Mouse (Mus musculus): ENCODE data around the gene Prkch.
A peak's percentile ranks its signal among the peaks of the same experiment; 100 is the strongest.
"Not testable (repeated sequence)": the region's sequence is repeated elsewhere in the genome, so short reads cannot be mapped to it uniquely, and the experiment has no call there.

The Prkch gene

GRCm38 (mm10) chr12:73584610-73585240 lies at the start of gene Prkch:
Gene Prkch (plus strand): TSS chr12:73584796.
- DNase-seq (ENCODE audit: low read depth, low spot score): peak; percentile 28

DNA sequence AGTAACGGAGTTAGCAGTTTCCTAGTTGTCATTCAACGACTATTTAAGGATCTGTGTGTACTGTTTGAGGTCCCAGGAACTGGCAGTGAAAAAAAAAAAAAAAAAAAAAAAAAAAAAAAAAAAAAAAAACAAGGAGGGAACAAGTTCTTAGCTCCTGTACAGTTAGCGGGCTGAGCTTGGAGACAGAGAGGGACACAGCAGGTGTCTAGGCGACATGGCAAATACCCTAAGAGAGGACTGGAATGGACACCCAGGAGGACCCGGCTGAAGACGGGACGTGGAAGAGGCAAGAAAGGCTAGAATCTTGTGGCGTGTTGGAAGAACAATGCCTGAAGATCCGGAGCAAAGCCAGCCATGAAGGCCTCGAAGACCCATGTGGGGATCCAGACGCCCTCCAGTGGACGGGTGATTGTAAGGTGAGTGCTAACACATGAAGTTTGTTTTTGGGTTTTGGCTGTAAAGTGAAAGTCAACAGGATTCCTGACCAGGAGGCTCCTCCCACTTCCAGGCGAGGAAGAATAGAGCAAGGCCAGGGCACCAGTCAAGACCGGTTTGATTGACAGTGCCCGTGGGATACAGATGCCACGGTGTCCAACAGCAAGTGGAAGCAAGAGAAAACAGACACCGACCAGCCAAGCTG lies 47.0 kb upstream of the Prkch start:
- DNase-seq (ENCODE audit: low read depth, low spot score): no peak

DNA sequence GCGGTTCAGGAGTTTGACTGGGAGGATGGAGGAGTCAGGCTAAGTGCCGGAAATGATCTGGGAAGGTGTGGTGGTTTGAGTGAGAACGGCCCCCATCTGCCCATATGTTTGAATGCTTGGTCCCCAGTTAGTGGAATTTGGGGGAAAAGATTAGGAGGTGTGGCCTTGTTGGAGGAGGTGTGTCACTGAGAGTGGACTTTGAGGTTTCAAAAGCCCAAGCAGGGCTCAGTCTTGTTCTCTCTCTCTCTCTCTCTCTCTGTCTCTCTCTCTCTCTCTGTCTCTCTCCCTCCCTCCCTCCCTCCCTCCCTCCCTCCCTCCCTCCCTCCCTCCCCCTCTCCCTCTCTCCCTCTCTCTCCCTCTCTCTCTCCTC lies 46.5 kb upstream of the Prkch start:
- not testable (repeated sequence) for DNase-seq (ENCODE audit: low read depth, low spot score)

- DNase-seq (ENCODE audit: low read depth, low spot score): no peak
Observed at GRCm38 (mm10) chr12:73539151-73539550, 45.4 kb upstream of the Prkch start.

GRCm38 (mm10) chr12:73540402-73540801 lies 44.2 kb upstream of the Prkch start:
- no peak for DNase-seq (ENCODE audit: low read depth, low spot score)

GRCm38 (mm10) chr12:73543191-73543590 lies 41.4 kb upstream of the Prkch start:
- DNase-seq (ENCODE audit: low read depth, low spot score): no peak

DNA sequence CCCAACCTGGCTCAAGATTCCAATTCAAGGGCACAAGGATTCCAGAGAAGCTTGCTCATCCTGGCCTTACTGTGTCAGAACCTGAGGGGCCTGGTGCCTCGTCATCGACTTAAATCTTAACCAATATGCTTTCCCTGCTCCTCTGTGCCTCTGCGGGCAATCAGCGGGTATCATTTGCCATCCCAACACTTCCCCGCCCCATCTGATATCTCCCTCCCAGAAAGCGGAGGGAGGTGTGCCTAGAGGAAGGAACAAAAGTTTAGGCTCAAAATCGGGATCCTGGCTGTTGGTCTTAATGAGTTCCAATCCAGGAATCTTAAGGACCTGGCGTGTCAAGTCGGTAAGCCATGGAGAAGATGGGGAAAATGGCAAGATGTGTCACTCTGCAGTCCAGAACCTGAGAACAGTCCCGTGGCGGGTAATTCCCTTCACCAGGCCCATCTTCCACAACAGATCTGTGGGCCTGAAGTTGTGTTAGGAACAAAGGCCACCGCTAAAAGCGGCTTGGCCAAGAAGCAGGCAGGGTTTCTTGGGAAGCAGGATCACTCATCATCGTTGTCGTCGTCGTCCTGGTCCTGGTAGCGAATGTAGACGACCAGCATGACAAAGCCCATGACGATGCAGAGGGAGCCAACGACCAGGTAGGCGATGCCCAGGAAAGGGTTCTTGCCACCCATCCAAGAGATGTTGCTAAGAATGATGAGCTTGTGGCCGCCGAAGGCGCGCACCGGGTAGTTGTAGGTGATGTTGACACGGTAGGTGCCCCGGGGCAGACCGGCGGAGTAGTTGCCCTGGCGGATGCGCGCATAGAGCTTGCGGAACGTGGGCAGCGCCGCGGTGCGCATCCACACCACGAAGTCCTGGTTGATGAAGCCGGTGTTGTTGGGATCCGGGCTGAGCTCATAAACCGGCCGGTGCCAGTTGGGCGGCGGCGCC lies 39.6 kb upstream of the Prkch start:
- no peak for DNase-seq (ENCODE audit: low read depth, low spot score)

- DNase-seq (ENCODE audit: low read depth, low spot score): no peak
Observed at GRCm38 (mm10) chr12:73545672-73546085, 38.9 kb upstream of the Prkch start.

DNA sequence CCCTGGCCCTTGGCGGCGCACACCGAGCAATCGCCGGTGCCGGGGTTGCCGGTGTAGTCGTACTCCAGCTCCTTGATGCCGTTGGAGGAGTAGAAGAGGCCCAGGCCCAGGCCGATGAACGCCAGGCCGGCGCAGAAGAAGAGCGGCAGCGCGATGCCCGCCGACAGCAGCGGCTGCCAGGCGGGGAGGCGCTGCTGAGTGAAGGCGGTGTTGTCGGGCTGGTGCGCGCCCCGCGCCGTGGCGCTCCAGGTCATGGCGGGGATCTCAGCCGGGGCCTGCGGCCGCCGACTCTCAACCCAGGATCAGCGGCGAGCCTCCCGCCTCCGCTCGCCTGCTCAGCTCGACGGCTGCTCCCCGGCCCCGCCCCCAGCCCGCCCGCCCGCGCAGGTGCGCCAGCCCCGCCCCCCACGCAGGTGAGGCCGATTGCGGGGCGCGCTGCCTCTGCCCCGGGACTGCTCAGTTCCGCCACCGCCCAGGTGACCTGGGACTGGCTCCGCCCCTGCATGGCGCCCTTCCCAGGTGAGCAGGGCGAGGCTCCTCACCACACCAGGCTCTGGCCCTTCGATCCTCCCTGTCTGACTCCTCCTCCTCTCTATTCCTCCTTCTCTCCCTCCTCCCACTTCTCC lies 38.4 kb upstream of the Prkch start, which contains the start of gene Tmem30b:
Gene Tmem30b (minus strand): TSS at position 307 of the 626 bp plus-strand sequence.
- DNase-seq (ENCODE audit: low read depth, low spot score): no peak

DNA sequence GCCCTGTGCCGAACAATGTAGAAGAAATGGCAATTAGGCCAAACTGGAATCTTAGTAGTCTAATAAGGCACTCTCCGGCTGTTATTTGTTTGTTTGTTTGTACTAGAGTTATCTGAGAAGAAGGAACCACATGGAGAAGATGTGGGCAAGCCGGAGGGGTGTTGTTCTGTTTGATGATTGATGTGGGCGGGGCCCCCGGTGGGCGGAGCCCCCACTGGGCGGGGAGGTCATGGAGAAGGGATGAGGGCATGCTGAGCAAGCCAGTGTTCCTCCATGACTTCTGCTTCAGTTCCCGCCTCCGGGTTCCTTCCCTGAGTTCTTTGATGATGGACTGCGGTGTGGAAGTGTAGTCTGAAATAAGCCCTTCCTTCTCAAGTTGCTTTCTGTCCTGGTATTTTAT lies 37.0 kb upstream of the Prkch start:
- no peak for DNase-seq (ENCODE audit: low read depth, low spot score)

DNA sequence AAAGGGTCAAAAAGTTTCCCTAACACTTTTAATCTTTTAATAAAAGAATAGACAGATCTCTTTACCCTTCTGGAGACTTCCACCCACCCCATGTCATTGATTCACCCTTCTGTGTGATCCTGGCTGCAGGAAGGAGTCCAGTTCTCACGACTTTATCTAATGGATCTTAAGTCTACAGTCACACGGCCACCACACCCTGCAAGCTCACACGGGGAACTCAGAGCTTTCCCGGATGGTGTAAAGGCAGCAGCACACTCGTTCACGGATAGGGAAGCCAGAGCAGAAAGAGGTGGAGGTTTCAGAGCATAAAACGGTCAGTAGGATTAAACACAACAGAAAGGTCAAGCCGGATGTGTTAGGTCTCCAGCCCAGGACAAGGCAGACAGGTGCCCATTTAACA lies 36.3 kb upstream of the Prkch start:
- no peak for DNase-seq (ENCODE audit: low read depth, low spot score)

DNA sequence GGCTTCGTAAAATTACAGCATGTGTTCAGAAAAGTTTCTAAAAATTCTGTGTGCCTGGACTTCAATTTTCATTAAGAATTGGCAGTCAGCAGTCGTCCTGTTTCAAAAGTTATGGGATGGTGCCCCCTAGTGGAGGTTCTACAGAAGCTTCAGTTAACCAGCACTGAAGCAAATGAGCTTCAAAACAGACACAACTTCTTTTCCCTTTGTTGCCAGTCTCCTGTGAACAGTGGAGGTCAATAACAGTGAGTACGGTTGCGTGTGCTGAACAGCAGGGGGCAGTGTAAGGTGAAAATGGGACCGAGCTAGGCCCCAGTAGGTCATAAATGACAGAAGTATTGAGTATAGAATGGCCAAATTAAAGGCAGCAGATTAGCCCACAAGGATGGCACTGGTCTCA lies 30.4 kb upstream of the Prkch start:
- DNase-seq (ENCODE audit: low read depth, low spot score): peak; percentile 36

- DNase-seq (ENCODE audit: low read depth, low spot score): no peak
Observed at GRCm38 (mm10) chr12:73558525-73559195, 25.9 kb upstream of the Prkch start.

GRCm38 (mm10) chr12:73560091-73560490 lies 24.5 kb upstream of the Prkch start:
- no peak for DNase-seq (ENCODE audit: low read depth, low spot score)

GRCm38 (mm10) chr12:73563122-73563521 lies 21.5 kb upstream of the Prkch start:
- DNase-seq (ENCODE audit: low read depth, low spot score): not testable (repeated sequence)

GRCm38 (mm10) chr12:73564176-73564575 lies 20.4 kb upstream of the Prkch start:
- no peak for DNase-seq (ENCODE audit: low read depth, low spot score)

GRCm38 (mm10) chr12:73564795-73565619 lies 19.6 kb upstream of the Prkch start:
- DNase-seq (ENCODE audit: low read depth, low spot score): no peak

DNA sequence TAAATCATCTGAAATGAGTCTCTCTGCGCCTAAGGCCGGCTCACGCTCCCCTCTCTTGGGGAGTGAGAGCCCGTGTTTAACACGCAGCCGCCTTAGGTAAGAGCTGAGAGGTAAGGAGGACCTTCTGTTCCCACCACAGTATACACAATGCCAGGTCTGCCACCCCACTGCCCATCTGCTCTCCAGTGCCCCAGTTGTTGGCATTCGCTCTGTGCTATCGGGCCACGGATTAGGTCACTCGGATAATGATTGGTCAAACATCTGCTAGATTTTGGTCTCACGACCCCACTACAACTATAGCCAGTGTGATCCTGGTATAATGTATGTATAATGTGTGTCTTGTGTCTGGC lies 19.0 kb upstream of the Prkch start:
- no peak for DNase-seq (ENCODE audit: low read depth, low spot score)

DNA sequence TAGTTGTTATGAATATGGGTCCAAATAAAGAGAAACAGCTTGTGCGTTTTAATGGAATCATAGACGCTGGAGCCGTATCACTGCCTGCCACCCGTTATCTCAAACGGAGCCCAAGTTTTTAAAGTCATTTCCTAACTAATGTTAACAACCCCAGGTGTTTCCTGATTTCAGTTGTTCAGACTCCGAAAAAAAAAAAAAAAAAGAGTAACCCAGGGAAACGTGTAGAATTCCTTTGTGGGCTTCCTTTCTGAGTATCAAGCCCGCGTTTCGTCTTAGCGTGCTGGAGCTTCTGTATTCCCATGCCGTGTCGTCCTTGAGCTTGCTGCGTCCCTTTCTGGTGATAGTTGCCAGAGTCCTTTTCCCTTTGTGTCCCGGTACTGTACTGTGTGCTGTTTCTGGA lies 10.0 kb upstream of the Prkch start:
- DNase-seq (ENCODE audit: low read depth, low spot score): no peak

DNA sequence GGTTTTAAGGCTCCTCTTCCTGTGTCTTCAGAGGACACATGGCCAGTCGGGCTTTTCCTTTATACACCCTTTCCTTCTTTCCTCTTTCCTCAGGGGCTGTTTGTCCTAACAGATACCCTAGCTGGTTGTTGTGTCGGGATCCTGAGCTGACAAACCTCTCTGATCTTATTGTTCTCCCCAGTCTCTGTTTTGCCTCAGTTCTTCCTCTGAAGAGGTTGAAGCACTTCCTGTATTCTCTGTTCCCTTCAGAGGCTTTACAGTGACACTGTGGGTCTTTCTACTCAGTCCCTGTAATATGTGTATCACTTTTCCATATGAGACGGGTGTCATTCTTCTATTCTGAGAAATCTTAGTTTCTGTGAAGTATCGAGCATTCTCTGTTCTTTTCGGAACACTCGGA lies 6.5 kb upstream of the Prkch start:
- no peak for DNase-seq (ENCODE audit: low read depth, low spot score)

DNA sequence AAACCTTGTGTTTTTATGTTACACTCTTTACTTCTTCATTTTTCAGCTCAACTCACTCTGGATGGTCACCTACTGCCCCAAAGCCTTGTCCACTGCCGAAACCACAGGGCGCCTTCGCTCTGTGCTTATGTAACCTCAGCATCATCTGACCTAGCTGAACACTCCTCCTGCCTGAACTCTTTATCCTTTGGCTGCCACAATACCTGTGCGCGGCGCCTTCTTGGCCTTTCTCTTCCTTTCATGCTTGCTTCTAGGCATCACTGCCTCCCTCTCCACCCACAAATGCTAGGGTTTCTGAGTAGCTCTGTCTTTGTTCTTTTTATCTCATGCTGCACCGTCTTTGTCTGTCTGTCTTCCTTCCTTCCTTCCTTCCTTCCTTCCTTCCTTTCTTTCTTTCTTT lies 3.8 kb upstream of the Prkch start:
- no peak for DNase-seq (ENCODE audit: low read depth, low spot score)
